Mouse (Mus musculus) layer of hippocampus, adult 8-10 months (tissue): Measurements from ENCODE around the gene Nrxn3. TPM values are rescaled to one million over a fixed set of nuclear protein-coding genes. Genes with fewer than 3 reads are reported as not detected.

Experiments used
- DNase-seq, 2 experiments: peaks; one replicate each; pipeline ENCODE4 v3.0.0; 2022; ENCODE audit warnings: low spot score in 2 of 2
- total RNA-seq, 4 experiments: library from RNA; stranded (reverse); gene quantifications; 2 replicates each; pipeline ENCODE4 v1.2.4; 2022

Nrxn3 gene
- 100 to 1,000 TPM; 173 to 206 (median 191) TPM for total RNA-seq

DNA sequence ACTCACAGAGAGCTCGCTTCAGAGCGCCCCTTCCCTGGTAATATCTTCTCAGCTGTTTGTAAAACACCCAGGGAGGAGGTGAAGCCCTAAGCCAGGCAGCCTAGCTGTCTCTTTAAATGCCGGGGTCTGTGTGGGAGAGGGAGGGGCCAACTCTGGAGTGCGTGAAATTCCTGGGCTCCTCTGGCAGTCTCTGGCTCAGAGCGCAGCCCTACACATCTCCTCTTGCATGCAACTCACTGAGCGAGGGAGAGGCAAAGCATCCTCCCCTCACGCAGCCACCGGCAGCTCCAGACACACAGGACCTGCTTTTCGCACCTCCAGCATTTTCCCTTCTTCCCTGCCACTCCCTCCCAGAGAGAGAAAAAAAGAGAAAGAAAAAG is at the start of gene Nrxn3:
TSS of gene Nrxn3 (plus strand) at position 186 of the 380 bp plus-strand sequence.
- peak; percentile 65 to 76 for DNase-seq

DNA sequence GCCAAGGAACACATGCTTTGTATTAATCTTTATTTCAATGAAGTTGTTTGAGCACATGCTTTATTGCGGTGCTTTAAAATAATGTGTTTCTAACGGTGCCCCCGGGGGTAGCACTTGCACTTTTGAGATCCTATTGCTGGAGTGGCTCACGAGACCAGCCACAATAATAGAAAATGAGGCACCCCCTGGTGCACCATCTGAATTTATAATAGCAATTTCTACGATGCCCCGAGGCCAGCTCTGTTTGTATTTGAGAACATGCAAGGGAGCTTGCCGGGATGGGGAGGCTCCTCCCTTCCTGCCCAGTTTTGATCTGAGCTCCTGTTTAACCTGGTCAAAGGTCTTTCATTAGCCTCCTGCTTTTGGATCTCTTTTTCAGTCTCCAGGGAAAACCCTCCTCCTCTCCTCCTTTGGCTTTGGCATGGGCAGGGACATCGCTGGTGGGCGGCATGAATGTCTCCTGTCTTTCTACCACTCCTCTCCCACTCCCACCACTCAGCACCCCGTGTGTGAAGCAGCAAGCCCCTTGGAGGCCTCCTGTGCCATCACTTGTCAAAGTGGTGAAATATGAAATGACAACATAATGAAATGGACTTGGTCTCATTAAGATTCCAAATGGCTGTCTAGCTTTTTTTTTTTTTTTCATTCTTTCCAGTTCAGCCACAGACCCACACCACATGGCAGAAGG is 18.4 kb upstream of the Nrxn3 start:
- DNase-seq = no peak

DNA sequence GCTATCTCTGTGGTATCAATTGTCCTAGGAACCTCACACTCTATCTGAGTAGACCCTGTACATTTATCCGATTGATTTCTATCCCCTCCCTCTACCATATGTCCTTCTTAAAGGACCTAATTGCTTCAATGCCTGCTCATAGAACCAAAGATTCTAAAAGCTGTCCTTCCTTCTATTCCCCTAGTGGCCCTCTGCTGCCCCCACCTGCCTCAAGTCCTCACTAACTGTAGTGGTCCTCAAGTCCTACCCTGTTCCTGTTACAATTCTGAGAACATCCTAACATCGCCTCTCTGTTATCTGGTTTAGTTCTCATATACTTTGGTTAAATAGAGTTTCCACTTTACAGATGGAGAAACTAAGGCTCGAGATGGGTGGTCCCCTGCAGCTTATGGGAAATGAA is 16.7 kb upstream of the Nrxn3 start:
- DNase-seq = no peak

DNA sequence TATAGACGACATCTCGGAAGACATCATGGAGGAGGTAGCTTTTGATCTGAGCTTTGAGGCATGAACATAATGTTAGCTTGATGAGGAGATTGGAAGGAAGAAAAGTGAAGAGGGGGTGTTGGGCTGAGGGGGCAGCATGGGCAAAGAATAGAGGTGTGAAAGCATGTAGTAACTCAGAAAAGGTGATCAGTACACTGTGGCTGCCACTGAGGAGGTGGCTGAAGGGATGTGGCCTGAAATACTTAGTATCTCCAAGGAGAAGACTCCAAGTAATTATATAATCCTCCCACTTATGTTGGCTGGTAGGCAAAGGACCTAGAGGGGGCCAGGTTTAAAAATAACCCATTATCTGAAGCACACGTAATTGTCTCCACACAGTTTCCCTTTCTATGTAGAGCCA is 14.9 kb upstream of the Nrxn3 start:
- DNase-seq = no peak

DNA sequence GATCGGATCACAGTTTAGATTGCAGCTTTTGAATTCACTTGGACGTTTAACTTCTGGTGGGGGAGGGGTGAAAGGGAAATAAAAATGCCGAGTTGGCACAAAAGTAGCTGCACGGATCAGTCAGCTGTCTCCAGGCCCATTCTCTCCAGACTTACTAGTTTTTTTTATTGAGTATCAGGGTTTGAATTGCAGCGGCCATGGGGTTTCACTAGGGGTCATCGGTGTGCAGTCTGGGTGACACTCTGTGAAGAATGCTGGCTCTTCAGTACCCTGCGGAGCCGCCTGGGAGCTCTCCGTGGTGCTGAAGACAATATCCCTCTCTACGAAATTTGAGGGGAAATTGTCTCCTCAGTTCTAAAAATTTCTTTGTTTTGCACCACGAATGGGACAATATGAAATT is 13.5 kb upstream of the Nrxn3 start:
- DNase-seq = no peak

DNA sequence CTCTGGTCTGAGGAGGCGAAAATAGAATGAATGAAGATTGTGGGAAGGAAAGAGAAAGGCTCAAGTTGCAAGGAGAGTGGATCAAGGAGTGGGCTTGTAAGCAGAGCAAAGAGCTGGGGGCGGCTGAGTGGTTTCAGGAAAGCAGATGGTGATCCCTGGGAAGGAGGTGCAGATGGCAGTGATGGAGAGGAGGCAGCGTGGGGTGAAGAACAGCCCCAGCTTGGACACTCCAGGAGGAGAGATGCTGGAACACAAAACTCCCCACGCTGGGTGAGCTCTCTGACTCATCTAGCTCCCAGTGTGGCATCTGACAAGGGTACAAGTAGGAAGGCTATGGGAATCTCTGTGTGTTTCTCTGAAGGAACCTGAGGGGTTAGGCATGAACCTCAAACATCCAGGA is 9.2 kb upstream of the Nrxn3 start:
- peak; percentile 60 to 66 for DNase-seq

DNA sequence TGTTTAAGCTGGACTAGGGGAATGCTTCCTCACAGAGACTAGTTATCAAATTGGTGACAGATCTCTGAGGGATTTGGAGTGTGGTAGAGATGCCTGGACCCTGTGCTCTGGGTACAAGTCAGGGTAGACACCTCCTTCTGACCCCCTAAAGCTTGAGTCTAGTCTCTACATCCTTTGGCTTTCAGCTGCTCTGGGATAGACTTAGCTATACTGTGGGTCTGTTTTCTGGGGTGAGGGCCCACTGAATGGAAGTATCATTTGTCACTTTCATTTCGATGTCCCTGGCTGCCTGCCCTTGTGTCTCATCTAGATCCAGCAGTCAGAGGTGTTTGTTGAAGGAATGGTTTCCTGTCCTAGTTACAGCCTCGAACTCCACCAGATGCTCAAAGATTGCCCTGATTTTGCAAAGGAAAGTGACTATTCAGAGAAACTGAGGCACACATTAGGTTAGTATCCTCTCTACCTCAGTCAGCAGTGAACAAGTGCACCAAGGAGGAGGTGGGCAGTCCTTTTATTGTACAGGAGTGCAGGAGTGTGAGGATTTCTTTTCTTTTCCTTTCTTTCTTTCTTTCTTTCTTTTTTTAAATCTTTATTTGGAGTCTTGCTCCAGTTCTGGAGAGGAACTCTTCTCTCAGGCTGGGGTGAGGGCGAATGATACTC is 515 bp upstream of the Nrxn3 start:
- DNase-seq = no peak

DNA sequence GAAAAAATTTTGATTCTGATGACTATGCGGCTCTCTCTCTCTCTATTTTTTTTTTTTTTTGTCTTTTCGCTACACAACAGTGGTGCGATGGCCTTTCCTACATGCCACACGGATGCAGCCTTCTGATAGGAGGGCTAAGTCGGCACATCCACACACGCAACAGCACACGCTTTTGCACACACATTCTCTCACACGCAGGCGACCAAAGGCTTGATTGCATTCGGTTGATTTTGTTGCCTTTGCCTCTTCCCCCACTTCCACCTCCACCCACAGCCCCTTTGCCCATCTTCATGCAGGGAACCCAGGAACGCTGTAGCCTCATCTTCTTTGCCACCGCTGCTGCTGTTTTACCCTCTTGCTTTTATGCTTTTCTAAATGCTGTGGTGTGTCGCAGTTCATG is 3.6 kb downstream of the Nrxn3 start:
- no peak for DNase-seq

DNA sequence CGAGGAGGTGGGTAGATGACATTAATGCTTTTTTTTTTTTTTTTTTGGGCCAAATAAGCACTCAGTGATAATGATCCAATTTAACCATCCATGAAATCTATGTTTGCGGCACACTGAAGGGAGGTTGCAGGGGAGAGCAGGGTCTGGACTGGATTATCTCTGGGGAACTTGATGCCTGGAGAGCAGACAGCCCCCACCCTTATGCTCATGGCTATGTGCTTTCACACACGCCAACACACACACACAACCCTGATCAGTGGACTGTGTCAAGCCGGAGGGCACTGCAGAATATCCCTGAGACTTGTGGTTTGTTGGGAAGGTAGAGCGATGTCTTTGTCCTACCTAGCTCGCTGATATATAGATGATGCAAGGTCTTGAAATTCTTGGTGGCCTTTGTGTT is 4.1 kb downstream of the Nrxn3 start:
- DNase-seq = no peak

DNA sequence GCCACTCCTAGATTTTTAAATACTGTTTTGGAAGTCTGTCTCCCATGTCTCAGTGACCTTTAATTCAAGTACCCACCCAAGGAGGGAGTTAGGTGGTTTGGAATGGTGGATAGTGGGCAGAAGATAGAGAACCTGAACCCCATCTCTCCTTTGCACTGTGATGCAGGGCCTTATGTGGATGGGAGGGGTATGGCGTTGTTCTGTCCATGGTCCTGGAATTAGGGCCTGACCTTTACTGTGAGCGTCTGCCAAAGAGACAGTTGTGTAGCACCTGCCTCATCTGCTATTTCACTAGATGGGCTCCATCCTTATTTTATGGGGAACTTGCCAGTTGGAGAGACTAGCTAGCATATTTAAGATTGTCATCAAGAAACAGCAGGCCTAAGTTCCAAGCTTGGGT is 8.0 kb downstream of the Nrxn3 start:
- DNase-seq = no peak

DNA sequence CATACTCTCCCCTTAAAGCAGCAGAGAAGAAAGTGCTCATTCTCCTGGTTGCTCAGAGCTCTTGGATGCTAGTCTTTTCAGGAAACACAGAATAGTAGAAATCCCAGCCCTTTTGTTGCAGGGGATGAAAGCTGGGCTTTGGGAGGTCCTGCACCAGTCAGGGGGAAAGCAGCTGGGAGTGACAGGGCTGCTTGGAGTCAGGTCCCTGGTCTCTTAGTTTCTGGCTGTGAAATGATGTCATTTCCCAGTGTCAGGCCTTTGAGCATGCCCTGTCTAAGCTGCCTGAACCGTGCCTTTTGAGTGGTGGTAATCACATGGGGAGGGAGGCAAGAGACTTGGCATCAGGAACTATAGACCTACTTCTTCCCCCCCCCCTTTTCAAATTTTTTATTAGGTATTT is 12.4 kb downstream of the Nrxn3 start:
- no peak for DNase-seq

DNA sequence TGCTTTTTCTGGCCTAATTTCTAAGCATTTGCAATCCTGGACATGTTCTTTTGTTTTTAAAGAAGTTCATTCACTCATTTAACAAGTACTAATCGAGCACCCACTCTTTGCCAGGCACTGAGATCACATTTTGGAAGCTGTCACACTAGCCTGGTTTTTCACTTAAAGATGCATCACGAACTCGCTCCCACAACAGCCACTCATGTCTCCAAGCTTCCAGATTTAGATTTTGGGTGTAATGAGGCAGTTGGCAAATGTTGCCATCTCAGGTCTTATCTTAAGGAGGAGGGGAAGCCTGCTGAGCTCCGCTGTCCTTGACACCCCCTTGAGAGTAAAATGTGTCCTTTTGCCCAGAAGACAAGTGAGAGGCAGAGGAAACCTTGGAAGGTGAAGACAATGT is 14.4 kb downstream of the Nrxn3 start:
- DNase-seq = peak in 1 of 2 experiments; percentile 27

DNA sequence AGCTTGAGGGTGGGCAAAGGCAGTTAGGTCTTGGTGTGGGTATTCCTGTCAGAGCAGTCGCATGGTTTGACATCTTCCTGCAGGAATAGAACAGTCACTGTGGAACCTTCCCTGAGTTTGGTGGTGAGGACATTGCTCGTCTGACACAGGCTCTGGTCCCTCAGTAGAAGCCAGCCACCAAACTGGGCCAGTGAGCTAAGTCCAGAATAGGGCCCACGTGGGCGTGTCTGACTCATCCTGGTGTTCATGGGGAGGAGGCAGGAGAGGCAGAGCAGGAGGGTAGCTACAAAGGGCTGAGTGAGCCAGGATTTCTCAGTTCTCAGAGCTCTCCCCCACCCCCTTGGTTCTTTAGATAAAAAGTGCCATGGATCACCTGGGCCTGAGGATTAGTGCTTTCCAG is 15.9 kb downstream of the Nrxn3 start:
- peak; percentile 26 to 40 for DNase-seq

DNA sequence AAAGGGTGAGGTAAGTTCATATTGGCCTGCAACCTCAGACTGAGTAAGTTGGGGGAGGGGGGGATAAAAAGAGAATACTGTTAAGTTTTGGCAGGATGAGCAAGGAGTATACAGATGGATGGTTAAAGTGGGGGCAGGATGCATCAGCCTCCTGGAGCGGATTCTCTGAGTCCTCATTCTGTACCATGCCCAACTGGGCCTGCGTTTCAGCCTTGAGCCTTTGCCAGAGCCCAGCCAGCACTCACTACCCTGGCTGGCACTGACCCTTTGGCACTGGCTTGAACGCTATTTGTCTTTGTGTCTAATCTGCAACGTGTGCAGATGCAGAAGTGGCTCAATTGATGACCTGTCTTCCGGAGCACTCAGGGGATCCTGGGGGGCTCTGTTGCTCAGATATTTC is 24.1 kb downstream of the Nrxn3 start:
- no peak for DNase-seq

DNA sequence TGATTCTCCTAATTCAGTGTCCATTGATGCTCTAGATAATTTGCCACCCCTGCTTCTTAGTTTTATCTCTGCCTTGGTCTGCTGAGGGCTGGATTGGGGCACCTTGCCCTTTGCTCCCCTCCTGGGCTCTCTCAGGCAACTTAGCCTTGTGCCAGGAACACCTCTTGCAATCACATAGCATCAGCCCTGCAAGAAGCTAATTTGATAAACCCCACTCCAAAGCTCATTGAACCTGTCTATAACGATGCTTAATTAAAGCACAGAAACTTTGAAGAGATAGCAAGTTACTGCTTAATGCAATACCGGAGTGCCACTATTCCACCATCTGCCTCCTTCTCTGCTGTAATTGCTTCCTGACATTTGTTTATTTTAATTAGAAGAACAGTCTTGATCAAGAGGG is 42.1 kb downstream of the Nrxn3 start:
- DNase-seq = no peak

DNA sequence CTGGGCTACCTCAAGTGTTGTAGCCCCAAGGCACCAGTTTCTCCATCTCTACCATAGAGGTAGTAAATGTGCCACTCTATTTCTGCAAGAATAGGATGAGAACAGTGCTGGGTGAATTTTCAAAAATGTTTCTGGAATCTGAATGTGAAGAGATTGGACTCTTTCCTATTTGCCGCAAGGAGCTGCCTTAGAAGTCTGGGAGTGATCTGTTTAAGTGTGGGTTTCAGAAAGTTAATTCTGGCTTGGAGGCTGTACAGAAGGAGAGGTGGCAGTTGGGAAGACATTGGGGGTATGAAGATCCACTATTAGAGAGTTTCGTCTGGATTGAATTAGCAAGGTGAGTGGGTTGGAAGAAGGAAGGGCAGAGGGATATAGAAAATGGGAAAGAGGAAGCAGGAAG is 52.0 kb downstream of the Nrxn3 start:
- no peak for DNase-seq

DNA sequence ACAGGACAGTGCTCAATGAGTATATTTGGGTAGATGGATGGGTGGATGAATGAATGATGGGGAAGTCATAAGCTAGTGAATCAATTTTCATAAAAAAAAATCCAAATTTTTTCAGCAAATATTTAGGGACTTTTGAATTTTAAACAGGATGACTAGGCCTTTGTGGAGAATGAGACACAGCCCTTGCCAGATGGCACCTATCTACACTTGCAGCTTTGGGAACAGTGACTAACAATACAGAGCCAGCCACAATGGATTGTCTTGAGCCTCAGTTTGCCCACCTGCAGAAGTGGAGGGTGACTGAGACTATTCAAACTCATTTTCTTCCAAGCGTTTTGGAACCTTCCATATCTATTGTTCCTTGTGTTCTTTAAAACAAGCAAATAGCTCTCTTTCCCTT is 55.4 kb downstream of the Nrxn3 start:
- DNase-seq = no peak

DNA sequence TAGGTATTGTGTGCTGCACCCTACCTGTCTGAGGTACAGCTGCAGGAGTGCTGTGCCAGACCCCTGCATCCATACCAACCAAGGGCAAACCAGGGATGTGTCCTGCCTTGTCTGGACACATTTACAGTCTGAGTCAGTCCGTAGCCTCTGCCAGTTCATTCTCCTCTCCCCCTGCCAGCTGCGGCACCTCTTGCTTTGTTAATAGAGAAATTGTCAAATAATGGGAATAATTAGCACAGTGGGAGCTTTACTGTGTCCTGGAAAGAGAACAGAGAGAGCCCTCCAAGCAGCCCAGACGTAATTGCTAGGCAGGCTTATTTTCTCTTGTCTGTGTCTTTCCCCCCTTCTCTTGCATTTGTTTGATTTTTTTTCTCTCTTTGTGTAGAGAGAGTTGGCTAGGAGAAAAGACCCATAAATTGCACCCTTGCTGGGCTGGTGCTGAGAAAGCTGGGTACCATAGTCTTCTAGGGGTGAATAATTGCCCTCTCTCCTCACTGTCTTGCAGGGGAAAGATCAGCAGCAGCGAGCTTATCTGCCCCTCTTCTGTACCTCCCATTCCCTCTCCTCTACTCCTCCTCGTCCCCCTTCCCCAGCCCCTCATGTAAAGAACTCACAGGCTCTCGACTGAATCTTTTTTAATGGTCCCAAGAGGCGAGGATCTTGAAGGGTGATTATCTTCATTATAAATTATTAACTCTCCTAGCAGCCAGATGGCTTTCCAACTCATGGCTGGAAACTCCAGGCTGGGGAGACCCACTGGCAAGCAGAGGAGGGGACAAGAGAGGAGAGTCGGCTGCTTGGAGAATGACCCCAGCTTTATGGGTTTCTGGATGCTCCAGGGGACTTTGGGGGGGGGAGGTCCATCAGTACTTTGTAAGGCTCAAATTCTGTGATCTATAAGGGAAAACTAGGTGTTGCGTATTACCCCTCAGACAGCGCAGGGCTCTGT is 61.8 kb downstream of the Nrxn3 start:
- DNase-seq = no peak

DNA sequence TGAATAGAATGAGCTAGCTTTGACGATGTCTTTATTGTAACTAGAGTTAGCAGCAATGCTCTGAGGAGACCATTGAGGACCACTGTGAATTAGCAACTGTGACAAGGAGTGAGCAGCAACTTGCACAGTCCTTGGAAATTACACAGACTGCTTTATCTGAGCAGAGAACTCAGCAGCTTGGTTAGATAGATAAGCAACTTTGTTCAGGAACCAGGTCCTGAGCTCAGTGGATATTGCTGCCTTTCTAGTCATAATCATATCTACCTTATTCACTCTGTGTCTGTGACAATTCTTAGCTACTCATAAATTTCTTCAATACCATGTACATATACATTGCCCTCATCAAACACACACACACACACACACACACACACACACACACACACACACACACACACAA is 70.6 kb downstream of the Nrxn3 start:
- no peak for DNase-seq

DNA sequence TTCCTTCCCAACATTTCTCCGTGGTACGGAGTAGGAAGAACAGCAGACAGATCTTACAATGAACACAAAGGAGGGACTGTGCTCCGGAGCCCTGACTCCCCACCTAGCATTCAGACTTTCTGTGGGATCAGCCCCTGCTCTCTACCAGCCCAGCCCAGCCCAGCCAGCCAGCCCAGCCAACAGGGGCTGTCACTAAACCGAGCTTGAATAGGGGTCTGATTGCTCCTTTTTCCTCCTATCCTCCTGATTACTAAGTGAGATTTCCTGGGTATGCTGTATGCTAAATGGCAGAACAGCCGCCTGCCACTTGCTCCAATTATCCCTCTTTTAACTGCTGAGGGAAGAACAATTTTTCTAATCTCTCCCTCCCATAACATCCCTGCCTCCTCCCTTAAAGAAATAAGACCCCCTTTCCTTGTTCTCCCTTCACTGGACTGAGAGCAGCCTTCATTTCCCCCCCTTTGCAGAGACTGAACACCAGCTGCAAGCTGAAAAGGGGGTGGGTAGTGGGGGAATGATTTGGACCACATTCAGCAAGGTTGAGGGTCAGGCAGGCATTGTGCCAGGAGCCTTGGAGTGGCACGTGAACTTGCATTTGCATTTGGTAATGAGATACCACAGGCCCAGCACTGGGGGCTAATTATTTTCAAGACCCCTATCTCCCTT is 78.4 kb downstream of the Nrxn3 start:
- no peak for DNase-seq

DNA sequence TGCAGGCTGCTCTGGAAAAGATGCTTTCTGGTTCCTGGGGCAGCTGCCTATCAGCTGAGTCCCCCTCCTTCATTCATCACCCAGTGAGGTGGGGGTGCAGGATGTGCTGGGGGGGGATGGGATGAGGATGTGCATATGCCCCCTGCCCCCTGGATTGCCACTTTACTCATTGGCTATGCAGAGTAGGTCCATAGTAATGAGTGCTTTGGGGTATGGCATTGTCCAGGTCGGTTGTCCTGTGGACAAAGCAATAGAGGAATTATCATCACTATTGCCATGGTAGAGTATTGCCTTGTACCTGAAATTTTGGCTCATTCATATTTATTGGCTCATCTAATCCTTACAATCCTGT is 79.0 kb downstream of the Nrxn3 start:
- no peak for DNase-seq

DNA sequence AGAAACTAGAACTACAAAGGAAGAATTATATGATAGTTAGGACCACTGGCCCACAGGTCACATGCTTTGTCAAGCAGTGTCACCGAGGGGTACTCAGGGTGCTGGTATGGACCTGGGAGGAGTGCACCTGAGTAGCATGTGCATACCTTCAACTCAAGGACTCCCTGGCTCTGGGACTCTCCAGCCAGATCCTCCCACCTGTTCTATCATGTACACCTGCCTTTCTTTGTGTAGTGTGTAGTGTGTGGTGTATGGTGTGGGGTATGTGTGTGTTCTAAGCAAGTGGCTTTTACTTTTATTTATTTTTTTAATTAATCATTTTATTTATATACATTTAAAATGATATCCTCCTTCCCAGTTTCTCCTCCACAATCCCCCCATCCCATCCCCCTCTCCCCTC is 86.3 kb downstream of the Nrxn3 start:
- no peak for DNase-seq
